11 mouse cellular contexts compared by ENCODE assay signal in the genomic region with DNA sequence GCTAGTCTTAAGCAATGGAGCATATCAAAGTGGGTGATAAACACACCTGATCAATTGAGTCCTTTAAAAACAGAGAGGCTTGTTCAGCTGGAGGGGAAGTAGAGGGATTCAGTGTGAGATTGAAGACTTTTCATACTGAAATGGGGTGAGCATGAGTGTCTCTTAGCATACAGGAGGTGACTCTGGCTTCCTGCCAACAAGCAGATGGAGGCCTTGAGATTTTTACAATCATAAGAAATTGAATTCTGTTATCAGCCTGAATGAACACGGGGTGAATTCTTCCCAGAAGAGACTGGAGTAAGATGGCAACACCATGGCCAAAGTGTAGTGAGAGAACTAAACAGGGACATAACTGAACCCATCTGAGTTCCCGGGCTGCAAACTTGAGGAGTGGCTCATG.
"Had no signal": no experiment of that assay in that cellular context is flagged by ENCODE, and none has a peak within 500 bp of the region (broad histone marks: within the 10 kb centered on the region; RNA-seq: fewer than 3 reads in every experiment).

No protein-coding gene starts in this region.

- H3K4me3 ChIP-seq: limb, embryonic 15.5 days; liver, embryonic 12.5 days; megakaryocyte, embryonic 14.5 days; midbrain, embryonic 12.5 days; stomach, embryonic 15.5 days had no signal

- H3K4me1 ChIP-seq: limb, embryonic 15.5 days; liver, embryonic 12.5 days; megakaryocyte, embryonic 14.5 days; midbrain, embryonic 12.5 days had no signal

- H3K4me2 ChIP-seq: limb, embryonic 15.5 days; liver, embryonic 12.5 days; lung, embryonic 14.5 days; midbrain, embryonic 12.5 days; stomach, embryonic 15.5 days had no signal

- H3K9ac ChIP-seq: limb, embryonic 15.5 days; liver, embryonic 12.5 days; lung, embryonic 14.5 days; midbrain, embryonic 12.5 days; stomach, embryonic 15.5 days had no signal

- H3K27me3 ChIP-seq: limb, embryonic 15.5 days; liver, embryonic 12.5 days; megakaryocyte, embryonic 14.5 days; midbrain, embryonic 12.5 days; stomach, embryonic 15.5 days had no signal

- DNase-seq: kidney, postnatal 14 days; lung, embryonic 14.5 days; lung, postnatal 10 days; lung, postnatal 4 days; thymus, postnatal 4 days had no signal

- H3K36me3 ChIP-seq: limb, embryonic 15.5 days; liver, embryonic 12.5 days; midbrain, embryonic 12.5 days; stomach, embryonic 15.5 days had no signal

- ATAC-seq: liver, embryonic 12.5 days; midbrain, embryonic 16.5 days had no signal

- H3K27ac ChIP-seq: limb, embryonic 15.5 days; liver, embryonic 12.5 days; midbrain, embryonic 12.5 days; stomach, embryonic 15.5 days had no signal

- H3K9me3 ChIP-seq: limb, embryonic 15.5 days; liver, embryonic 12.5 days; midbrain, embryonic 12.5 days; stomach, embryonic 15.5 days had no signal
